Mouse (Mus musculus) adipocyte (in vitro differentiated cells): ENCODE data around the gene Adcy4.

Source experiments
- DNase-seq: peaks from one replicate; pipeline ENCODE4 v3.0.0-alpha.2; 2016; ENCODE audit warnings: low spot score

Adcy4 gene

DNA sequence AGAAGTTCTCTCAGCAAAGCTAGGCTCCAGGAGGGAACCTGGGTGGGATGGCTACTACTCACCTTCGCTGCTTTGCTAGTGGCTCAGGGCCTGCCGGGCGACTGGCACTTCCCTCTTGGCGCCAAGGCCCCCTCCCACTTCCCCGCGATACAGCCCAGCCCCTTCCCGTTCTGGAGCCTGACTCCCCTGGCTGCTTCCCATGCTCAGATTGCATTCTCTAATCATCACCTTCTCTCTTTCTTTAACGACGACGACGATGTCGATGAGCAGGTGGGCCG is at the start of gene Adcy4:
Adcy4 (minus strand) TSS at position 138 of the 278 bp plus-strand sequence.
- no peak for DNase-seq

GRCm38 (mm10) chr14:55833126-55833525 is 49.2 kb upstream of the Adcy4 start:
- no peak for DNase-seq

DNA sequence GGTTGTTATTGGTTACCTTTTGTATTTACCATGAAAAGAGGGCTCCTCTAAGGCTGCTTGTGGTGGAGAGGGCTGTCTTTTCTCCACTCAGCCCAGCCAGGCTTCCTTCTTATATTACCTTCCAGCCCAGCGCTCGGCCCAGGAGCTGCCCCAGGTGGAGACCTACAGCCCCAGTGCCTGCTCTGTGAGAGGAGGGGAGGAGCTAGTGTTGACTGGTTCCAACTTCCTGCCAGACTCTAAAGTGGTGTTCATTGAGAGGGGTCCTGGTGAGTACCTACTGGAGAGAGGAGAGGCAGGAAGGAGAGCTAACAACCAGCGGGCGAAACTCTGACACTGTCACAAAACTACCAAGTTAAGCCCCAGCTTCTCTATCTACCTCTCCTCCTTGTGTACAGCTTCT is 46.4 kb upstream of the Adcy4 start:
- no peak for DNase-seq

- no peak for DNase-seq
Observed at GRCm38 (mm10) chr14:55829854-55830253, 46.0 kb upstream of the Adcy4 start.

- DNase-seq = peak; percentile 97
Observed at GRCm38 (mm10) chr14:55828716-55829263, 44.9 kb upstream of the Adcy4 start.

DNA sequence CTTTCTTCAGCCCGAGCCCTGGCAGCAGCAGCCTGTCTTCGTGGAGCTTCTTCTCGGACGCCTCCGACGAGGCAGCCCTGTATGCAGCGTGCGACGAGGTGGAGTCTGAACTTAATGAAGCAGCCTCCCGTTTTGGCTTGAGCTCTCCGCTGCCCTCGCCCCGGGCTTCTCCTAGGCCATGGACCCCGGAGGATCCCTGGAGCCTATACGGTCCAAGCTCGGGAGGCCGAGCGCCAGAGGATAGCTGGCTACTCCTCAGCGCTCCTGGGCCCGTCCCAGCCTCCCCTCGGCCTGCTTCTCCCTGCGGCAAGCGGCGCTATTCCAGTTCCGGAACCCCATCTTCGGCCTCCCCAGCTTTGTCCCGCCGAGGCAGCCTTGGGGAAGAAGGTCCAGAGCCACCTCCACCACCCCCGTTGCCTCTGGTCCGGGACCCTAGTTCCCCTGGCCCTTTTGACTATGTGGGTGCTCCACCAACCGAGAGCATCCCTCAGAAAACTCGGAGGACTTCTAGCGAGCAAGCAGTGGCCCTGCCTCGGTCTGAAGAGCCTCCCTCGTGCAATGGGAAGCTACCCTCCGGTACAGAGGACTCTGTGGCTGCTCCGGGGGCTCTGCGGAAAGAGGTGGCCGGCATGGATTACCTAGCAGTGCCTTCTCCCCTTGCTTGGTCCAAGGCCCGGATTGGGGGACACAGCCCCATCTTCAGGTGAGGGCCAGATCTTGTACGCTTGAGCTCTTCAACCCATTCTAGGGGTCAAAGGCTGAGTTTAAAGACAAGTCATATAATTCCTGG is 42.9 kb upstream of the Adcy4 start:
- DNase-seq = no peak

DNA sequence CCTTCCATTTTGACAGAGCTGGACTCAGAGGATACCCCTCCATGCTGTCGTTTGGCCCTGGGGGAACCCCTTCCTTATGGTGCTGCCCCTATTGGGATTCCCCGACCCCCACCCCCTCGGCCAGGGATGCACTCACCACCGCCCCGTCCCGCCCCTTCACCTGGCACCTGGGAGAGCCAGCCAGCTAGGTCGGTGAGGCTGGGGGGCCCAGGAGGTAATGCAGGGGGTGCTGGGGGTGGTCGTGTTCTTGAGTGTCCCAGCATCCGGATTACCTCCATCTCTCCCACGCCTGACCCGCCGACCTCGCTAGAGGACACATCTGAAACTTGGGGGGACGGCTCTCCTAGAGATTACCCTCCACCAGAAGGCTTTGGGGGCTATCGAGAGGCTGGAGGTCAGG is 42.2 kb upstream of the Adcy4 start:
- DNase-seq = no peak

- DNase-seq = peak; percentile 36
Observed at GRCm38 (mm10) chr14:55825216-55826051, 41.5 kb upstream of the Adcy4 start.

DNA sequence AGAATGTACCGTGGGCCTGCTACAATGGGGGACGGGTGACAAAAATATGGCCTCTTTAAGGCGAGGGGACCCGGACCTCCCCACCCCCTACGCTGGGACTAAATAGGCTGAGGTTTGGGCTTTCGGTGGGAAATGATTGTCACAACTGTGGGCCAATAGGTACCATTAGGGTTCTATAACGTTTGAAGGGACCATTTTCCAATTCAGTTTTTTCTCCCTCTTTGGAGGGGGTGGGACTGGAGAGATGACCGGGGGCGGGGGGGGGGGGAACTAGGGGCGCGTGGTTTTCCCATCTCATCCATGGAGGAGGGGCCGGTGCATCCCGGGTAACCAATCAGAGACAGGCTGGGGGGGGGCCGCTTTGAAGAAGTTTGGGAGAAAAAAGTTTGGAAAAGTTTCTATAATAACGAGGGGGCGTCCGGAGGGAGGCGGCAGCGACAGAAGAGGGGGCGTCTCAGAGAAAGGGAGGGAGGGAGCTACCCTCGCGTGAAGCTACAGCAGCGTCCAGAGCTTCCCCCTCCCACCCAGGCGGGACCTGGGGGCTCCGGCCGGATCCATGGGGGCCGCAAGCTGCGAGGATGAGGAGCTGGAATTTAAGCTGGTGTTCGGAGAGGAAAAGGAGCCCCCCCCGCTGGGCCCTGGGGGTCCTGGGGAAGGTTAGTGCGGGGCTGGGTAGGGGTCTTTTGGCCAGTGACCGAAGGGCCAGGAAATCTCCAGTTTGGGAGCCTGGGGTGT is 40.8 kb upstream of the Adcy4 start:
- peak; percentile 63 for DNase-seq

GRCm38 (mm10) chr14:55824001-55824480 is 40.1 kb upstream of the Adcy4 start:
- DNase-seq = peak; percentile 68

- DNase-seq = peak; percentile 74
Observed at GRCm38 (mm10) chr14:55822991-55823762, 39.3 kb upstream of the Adcy4 start, which contains the start of gene Nfatc4. Gene Nfatc4 (plus strand): TSS chr14:55823144.

DNA sequence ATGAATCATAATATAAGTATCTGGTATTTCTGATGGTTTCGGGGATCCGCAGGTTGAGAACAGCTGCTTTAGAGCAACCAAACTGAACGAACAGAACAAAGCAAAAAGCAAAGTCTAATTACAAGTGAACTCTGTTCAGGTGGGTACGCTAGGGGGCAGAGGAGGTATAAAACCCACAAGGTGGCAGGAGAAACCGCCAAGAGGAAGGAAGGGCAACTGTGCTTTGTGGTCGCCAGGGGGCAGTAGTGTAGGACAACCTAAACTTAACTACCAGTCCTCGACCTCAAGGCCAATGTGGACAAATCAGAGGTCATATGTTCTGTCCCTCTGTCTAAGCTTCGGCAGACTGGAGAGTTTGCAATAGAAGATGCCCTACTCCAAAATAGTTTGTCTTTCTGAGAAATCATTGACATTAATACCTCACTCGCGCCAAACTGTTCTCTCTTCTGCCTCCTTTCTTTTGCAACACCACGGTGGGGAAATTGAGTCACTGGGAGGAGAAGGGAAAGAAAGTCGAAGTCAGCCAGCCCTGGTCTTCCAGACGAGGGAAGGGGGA is 38.6 kb upstream of the Adcy4 start:
- DNase-seq = peak; percentile 85

DNA sequence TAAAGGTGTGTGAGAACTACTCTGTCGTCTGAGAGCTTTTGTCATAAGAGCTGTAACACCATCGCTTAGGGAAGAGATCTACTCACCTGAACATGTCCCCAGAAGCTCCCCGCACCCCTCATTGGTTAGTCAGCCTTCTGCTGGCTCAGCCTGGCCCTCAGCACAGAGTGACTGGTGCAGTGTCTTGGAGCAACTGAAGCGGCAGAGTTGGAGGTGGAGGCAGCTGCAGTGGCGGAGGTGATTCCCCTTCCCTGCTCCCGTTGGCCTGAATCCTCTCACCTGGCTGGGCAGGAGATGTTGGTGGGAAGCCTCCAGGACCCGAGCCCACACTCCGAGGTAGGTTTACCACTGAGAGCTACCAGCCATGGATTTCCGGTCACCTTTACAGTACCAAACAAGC is 36.7 kb upstream of the Adcy4 start:
- no peak for DNase-seq

DNA sequence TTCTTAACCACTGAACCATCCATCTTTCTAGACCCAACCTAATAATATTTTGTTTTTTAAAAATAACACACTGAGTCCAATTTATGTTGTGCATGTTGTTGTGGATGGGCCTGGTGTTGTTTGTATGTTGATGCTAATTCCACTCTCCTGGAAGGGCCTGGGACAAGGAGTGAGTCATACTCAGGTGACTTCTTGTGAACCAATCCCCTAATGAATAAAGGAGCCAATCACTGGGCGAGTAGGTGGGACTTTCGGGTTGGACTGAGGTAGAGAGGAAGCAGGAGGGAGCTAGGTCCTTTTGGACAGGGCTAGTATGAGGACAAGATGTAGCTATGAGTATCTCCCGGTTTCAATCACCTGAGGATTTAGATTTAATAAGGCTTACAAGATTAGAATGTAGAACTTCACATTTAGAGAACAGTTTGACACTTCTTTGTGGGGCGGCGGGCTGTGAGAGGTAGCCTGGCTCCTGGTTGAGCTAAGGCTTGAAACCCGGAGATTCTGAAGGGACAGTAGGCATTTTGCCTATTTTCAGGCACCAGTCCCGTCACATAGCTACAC is 36.0 kb upstream of the Adcy4 start:
- DNase-seq = no peak

DNA sequence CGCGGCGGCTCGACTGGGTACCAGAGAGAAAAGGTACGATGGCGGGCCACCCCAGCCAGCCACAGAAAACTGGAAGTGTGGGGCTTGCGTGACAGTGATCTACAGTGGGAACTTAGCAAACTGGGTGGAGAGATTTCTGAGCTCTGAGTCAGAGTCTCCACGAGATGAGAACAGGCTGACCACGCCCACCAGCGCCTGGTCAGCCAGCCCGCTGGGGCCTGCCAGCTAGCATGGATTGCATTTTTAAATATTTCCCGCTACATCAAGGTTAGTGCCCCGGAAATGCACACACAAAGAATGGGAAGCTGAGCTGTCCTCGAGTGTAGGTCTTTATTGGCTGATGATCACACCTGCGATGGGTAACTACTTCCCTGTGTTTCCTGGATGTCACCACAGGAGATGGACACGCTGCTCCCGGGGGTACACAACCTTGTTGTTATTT is 31.4 kb upstream of the Adcy4 start:
- no peak for DNase-seq

- DNase-seq = no peak
Observed at GRCm38 (mm10) chr14:55814885-55815284, 31.0 kb upstream of the Adcy4 start.

DNA sequence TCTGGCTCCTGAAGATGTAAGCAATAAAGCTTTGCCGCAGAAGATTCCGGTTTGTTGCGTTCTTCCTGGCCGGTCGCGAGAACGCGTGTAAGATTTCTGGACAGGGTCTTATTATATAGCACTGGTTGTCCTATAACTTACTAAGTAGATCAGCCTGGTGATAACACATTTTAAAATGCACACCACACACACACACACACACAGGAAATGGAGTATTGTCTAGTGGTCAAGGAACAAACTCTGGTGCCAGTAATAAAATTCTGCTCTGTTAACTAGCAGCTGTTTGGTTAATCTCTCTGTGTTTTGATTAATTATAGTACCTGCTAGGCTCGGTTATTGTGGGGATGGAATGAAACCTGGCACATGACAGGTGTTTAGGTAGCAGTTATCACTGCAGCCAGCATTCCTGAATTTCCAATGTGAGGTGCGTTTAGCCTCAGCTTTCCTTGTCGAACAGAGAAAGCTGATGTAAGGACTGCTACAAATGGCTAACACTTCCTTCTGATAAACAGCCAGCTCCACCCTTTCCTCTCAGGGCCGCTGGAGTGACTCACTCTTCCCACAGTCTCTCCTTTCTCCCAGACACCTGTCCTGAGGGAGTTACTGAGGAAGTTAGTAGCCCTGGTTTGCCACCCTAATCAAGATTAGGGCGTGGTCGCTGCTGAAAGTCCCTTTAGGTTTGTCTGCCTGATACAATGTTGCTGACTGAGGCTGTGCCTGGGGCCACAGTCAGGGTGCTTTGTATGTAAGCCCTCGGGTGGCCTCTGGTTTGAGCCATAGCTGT is 11.7 kb upstream of the Adcy4 start:
- peak; percentile 35 for DNase-seq

GRCm38 (mm10) chr14:55793946-55794345 is 10.1 kb upstream of the Adcy4 start:
- DNase-seq = peak; percentile 91

- DNase-seq = peak; percentile 88
Observed at GRCm38 (mm10) chr14:55793461-55793860, 9.6 kb upstream of the Adcy4 start.
